Mouse (Mus musculus): ENCODE results near the gene BC017158. TPM values are rescaled to one million over a fixed set of nuclear protein-coding genes. Genes with fewer than 3 reads are reported as not detected.
"Not testable (repeated sequence)": the region's sequence is repeated elsewhere in the genome, so short reads cannot be mapped to it uniquely, and the experiment has no call there.

Gene BC017158
- total RNA-seq (2021) = 10 to 100 TPM; 27.5 to 27.7 TPM
- long read RNA-seq, experiment 1, transcript BC017158-201 (13 exons, 2,627 nt) = major isoform, 25 of 32 reads
- long read RNA-seq, experiment 1, partial matches to known transcripts = 6 of 32 reads
- long read RNA-seq, experiment 1, other reads (novel, unspliced or antisense) = 1 of 32 reads
- long read RNA-seq, experiment 2, transcript BC017158-201 (13 exons, 2,627 nt) = major isoform, 16 of 37 reads
- long read RNA-seq, experiment 2, partial matches to known transcripts = 8 of 37 reads
- long read RNA-seq, experiment 2, other reads (novel, unspliced or antisense) = 13 of 37 reads

- peak within 1 kb of the TSS; percentile 56 for H3K27ac ChIP-seq
- TF ChIP-seq CTCF (IDR thresholded peaks at IDR 0.05) = no peak
- intact Hi-C loops (cut with DNase I) = loop anchor here (5.0 kb wide), 2 partner anchors 46 to 61 kb away; partner anchors contain the start of genes 9130023H24Rik and Armc5
Measured at GRCm38 (mm10) chr7:128297617-128298480, at the start of gene BC017158. Gene BC017158, minus strand, starts transcription at chr7:128298170.

GRCm38 (mm10) chr7:128346991-128347390 lies 49.0 kb upstream of the BC017158 start:
- intact Hi-C loops (cut with DNase I) = no loop called here
- TF ChIP-seq CTCF (IDR thresholded peaks at IDR 0.05) = no peak
- H3K27ac ChIP-seq = no peak overlapping the region
- no peak overlapping the region for H3K4me3 ChIP-seq
- no peak for DNase-seq (ENCODE audit: extremely low spot score in 1 of 2, low spot score in 2 of 2)

More at GRCm38 (mm10) chr7:128297617-128298480, at the start of gene BC017158:
- peak within 1 kb of the TSS; percentile 94 for H3K4me3 ChIP-seq
- DNase-seq (ENCODE audit: extremely low spot score in 1 of 2, low spot score in 2 of 2) = peak; percentile 76 to 81

GRCm38 (mm10) chr7:128346522-128346921 lies 48.6 kb upstream of the BC017158 start:
- Histone ChIP-seq H3K27ac (no peak overlapping the region), H3K4me3 (no peak overlapping the region)
- no peak for TF ChIP-seq CTCF (IDR thresholded peaks at IDR 0.05)
- DNase-seq (ENCODE audit: extremely low spot score in 1 of 2, low spot score in 2 of 2) = no peak
- intact Hi-C loops (cut with DNase I) = no loop called here

- intact Hi-C loops (cut with DNase I) = loop anchor here (1.0 to 2.0 kb wide), 2 partner anchors 40 to 99 kb away; partner anchors contain the start of gene Tgfb1i1
- no peak for DNase-seq (ENCODE audit: extremely low spot score in 1 of 2, low spot score in 2 of 2)
- TF ChIP-seq CTCF (IDR thresholded peaks at IDR 0.05) = no peak
- H3K27ac ChIP-seq = no peak overlapping the region
- no peak overlapping the region for H3K4me3 ChIP-seq
Measured at GRCm38 (mm10) chr7:128345691-128346090, 47.7 kb upstream of the BC017158 start.

- intact Hi-C loops (cut with DNase I) = loop anchor here (1.0 to 2.0 kb wide), 2 partner anchors 40 to 98 kb away; partner anchors contain the start of gene Tgfb1i1
- peak; percentile 68 to 77 for DNase-seq (ENCODE audit: extremely low spot score in 1 of 2, low spot score in 2 of 2)
- H3K27ac ChIP-seq = no peak overlapping the region
- peak; percentile 99 for TF ChIP-seq CTCF (IDR thresholded peaks at IDR 0.05)
- H3K4me3 ChIP-seq = no peak overlapping the region
Measured at GRCm38 (mm10) chr7:128344928-128345653, 47.1 kb upstream of the BC017158 start.

GRCm38 (mm10) chr7:128344488-128344887 lies 46.5 kb upstream of the BC017158 start:
- Histone ChIP-seq H3K4me3 (no peak overlapping the region), H3K27ac (no peak overlapping the region)
- no peak for DNase-seq (ENCODE audit: extremely low spot score in 1 of 2, low spot score in 2 of 2)
- intact Hi-C loops (cut with DNase I) = loop anchor here (2.0 kb wide), 1 partner anchor 98 kb away; the partner anchor contains the start of gene Tgfb1i1
- no peak for TF ChIP-seq CTCF (IDR thresholded peaks at IDR 0.05)

- intact Hi-C loops (cut with DNase I); H3K4me3 ChIP-seq; DNase-seq (ENCODE audit: extremely low spot score in 1 of 2, low spot score in 2 of 2); H3K27ac ChIP-seq: not testable (repeated sequence)
Measured at GRCm38 (mm10) chr7:128342691-128343090, 44.7 kb upstream of the BC017158 start.

- intact Hi-C loops (cut with DNase I); DNase-seq (ENCODE audit: extremely low spot score in 1 of 2, low spot score in 2 of 2); H3K27ac ChIP-seq; H3K4me3 ChIP-seq: not testable (repeated sequence)
Measured at GRCm38 (mm10) chr7:128340321-128340720, 42.4 kb upstream of the BC017158 start.

- no peak; the same call in 1 of the 2 replicates for TF ChIP-seq CTCF (IDR thresholded peaks at IDR 0.05)
- Histone ChIP-seq H3K27ac (no peak overlapping the region), H3K4me3 (no peak overlapping the region)
- intact Hi-C loops (cut with DNase I) = no loop called here
- DNase-seq (ENCODE audit: extremely low spot score in 1 of 2, low spot score in 2 of 2) = no peak
Measured at GRCm38 (mm10) chr7:128332896-128333295, 34.9 kb upstream of the BC017158 start.

GRCm38 (mm10) chr7:128330981-128331380 lies 33.0 kb upstream of the BC017158 start:
- no peak for DNase-seq (ENCODE audit: extremely low spot score in 1 of 2, low spot score in 2 of 2)
- intact Hi-C loops (cut with DNase I) = no loop called here
- H3K4me3 ChIP-seq = no peak overlapping the region
- no peak for TF ChIP-seq CTCF (IDR thresholded peaks at IDR 0.05)
- no peak overlapping the region for H3K27ac ChIP-seq

GRCm38 (mm10) chr7:128324977-128325376 lies 27.0 kb upstream of the BC017158 start:
- TF ChIP-seq CTCF (IDR thresholded peaks at IDR 0.05) = no peak
- intact Hi-C loops (cut with DNase I) = no loop called here
- no peak overlapping the region for H3K4me3 ChIP-seq
- DNase-seq (ENCODE audit: extremely low spot score in 1 of 2, low spot score in 2 of 2) = no peak
- no peak overlapping the region for H3K27ac ChIP-seq
